Mouse (Mus musculus) C2C12 (cell line): ENCODE results near the gene Yap1.

Source experiments
- CEBPB ChIP-seq: IDR thresholded peaks from one replicate; pipeline ENCODE4 v1.6.1; 2011; ENCODE audit warnings: low read depth, mild to moderate bottlenecking, control low read depth, moderate library complexity
- CTCF ChIP-seq: IDR thresholded peaks from one replicate; pipeline ENCODE4 v1.5.1; 2011; ENCODE audit not compliant: control insufficient read depth, insufficient read depth, insufficient read length
- MAX ChIP-seq: IDR thresholded peaks from one replicate; pipeline ENCODE4 v1.6.1; 2011; ENCODE audit warnings: mild to moderate bottlenecking, control low read depth
- MYOD1 ChIP-seq: IDR thresholded peaks from one replicate; pipeline ENCODE4 v1.6.1; 2011; ENCODE audit warnings: low read depth; ENCODE audit not compliant: control insufficient read depth, insufficient read length
- MYOG ChIP-seq: IDR thresholded peaks from one replicate; pipeline ENCODE4 v1.6.1; 2011; ENCODE audit not compliant: control insufficient read depth, insufficient read length; ENCODE audit errors: extremely low read depth
- USF1 ChIP-seq: IDR thresholded peaks from one replicate; pipeline ENCODE4 v1.6.1; 2011; ENCODE audit warnings: low read depth, mild to moderate bottlenecking, control low read depth, moderate library complexity

- no peak for TF ChIP-seq USF1
- TF ChIP-seq CTCF, result no peak
- no peak for TF ChIP-seq CEBPB
- TF ChIP-seq MAX, result no peak
- TF ChIP-seq MYOD1, result no peak
- TF ChIP-seq MYOG, result no peak
Observed at GRCm38 (mm10) chr9:7884346-7884745, 120.0 kb downstream of the Yap1 start.
